Mouse (Mus musculus) layer of hippocampus, postnatal 25 days (tissue): ENCODE data around the gene 4930449I24Rik. TPM values are rescaled to one million over a fixed set of nuclear protein-coding genes. Genes with fewer than 3 reads are reported as not detected.
"Not testable (repeated sequence)": the region's sequence is repeated elsewhere in the genome, so short reads cannot be mapped to it uniquely, and the experiment has no call there.

ENCODE experiments used
- DNase-seq, 2 experiments: peaks; one replicate each; pipeline ENCODE4 v3.0.0; 2022; ENCODE audit warnings: mixed read lengths in 2 of 2, low spot score in 1 of 2; ENCODE audit errors: extremely low spot score in 1 of 2
- total RNA-seq, 2 experiments: library from RNA; stranded (reverse); gene quantifications; 2 replicates each; pipeline ENCODE4 v1.2.3; 2021

4930449I24Rik gene
- total RNA-seq: not detected

GRCm38 (mm10) chr5:146502099-146502498 is at the start of gene 4930449I24Rik:
4930449I24Rik (plus strand) TSS chr5:146502399.
- DNase-seq: not testable (repeated sequence)

- DNase-seq: no peak
Observed at GRCm38 (mm10) chr5:146453556-146453955, 48.6 kb upstream of the 4930449I24Rik start.

- no peak for DNase-seq
Observed at GRCm38 (mm10) chr5:146461612-146462011, 40.6 kb upstream of the 4930449I24Rik start.

GRCm38 (mm10) chr5:146466663-146467062 is 35.5 kb upstream of the 4930449I24Rik start:
- no peak for DNase-seq

GRCm38 (mm10) chr5:146468311-146468710 is 33.9 kb upstream of the 4930449I24Rik start:
- DNase-seq: no peak

GRCm38 (mm10) chr5:146470821-146471220 is 31.4 kb upstream of the 4930449I24Rik start:
- DNase-seq: no peak

- no peak for DNase-seq
Observed at GRCm38 (mm10) chr5:146471311-146471710, 30.9 kb upstream of the 4930449I24Rik start.

- no peak for DNase-seq
Observed at GRCm38 (mm10) chr5:146471821-146472220, 30.4 kb upstream of the 4930449I24Rik start.

GRCm38 (mm10) chr5:146479564-146479963 is 22.6 kb upstream of the 4930449I24Rik start:
- peak; percentile 28 to 53 for DNase-seq

GRCm38 (mm10) chr5:146481665-146482064 is 20.5 kb upstream of the 4930449I24Rik start, which contains the start of gene Gm6408:
Gm6408 (plus strand) TSS chr5:146481965.
- not testable (repeated sequence) for DNase-seq

- DNase-seq: peak in 1 of 2 experiments; percentile 41
Observed at GRCm38 (mm10) chr5:146488959-146489358, 13.2 kb upstream of the 4930449I24Rik start.

- DNase-seq: not testable (repeated sequence)
Observed at GRCm38 (mm10) chr5:146491063-146491462, 11.1 kb upstream of the 4930449I24Rik start, which contains the start of gene Gm6370. Gm6370 (plus strand) TSS chr5:146491363.

- DNase-seq: not testable (repeated sequence)
Observed at GRCm38 (mm10) chr5:146513823-146514222, 11.6 kb downstream of the 4930449I24Rik start, which contains the start of gene Gm3402. Gm3402 (plus strand) TSS chr5:146514123.

- DNase-seq: not testable (repeated sequence)
Observed at GRCm38 (mm10) chr5:146525501-146525900, 23.3 kb downstream of the 4930449I24Rik start, which contains the start of gene Gm3404. Gm3404 (plus strand) TSS chr5:146525801.

- DNase-seq: not testable (repeated sequence)
Observed at GRCm38 (mm10) chr5:146537347-146537746, 35.1 kb downstream of the 4930449I24Rik start, which contains the start of gene Gm3409. Gm3409 (plus strand) TSS chr5:146537647.

Other genes starting within 250 kb of the 4930449I24Rik start
- 100 to 1,000 TPM in 1 of 2 experiments, 10 to 100 TPM in 1; 97.5 to 111 TPM for gene Wasf3, start 117.4 kb upstream of the 4930449I24Rik start, total RNA-seq
- gene Gm6408, start 20.4 kb upstream of the 4930449I24Rik start, total RNA-seq: not detected
- not detected for gene Gm6370, start 11.0 kb upstream of the 4930449I24Rik start, total RNA-seq
- gene Gm3402, start 11.7 kb downstream of the 4930449I24Rik start, total RNA-seq: not detected
- gene Gm3404, start 23.4 kb downstream of the 4930449I24Rik start, total RNA-seq: not detected
- not detected for gene Gm3409, start 35.2 kb downstream of the 4930449I24Rik start, total RNA-seq
- not detected for gene Gm3415, start 53.7 kb downstream of the 4930449I24Rik start, total RNA-seq
- 10 to 100 TPM; 40.9 to 44.1 TPM for gene Gpr12, start 82.8 kb downstream of the 4930449I24Rik start, total RNA-seq